Mouse (Mus musculus) left cerebral cortex, postnatal 36 days (tissue): Measurements from ENCODE around the gene Krtap6-2. TPM values are rescaled to one million over a fixed set of nuclear protein-coding genes. Genes with fewer than 3 reads are reported as not detected.

Source experiments
- DNase-seq, 2 experiments: peaks; one replicate each; pipeline ENCODE4 v3.0.0; 2021 to 2022; ENCODE audit warnings: low spot score in 2 of 2, mixed read lengths in 1 of 2
- intact Hi-C: fragments of 180-260 bp; cut with DNase I; formaldehyde crosslinking; loops from one replicate; pipeline ENCODE4 v1.15.1; 2025
- total RNA-seq, 2 experiments: library from RNA; stranded (reverse); gene quantifications; 2 replicates each; pipeline ENCODE4 v1.2.3; 2021

The Krtap6-2 gene
- total RNA-seq, result not detected

DNA sequence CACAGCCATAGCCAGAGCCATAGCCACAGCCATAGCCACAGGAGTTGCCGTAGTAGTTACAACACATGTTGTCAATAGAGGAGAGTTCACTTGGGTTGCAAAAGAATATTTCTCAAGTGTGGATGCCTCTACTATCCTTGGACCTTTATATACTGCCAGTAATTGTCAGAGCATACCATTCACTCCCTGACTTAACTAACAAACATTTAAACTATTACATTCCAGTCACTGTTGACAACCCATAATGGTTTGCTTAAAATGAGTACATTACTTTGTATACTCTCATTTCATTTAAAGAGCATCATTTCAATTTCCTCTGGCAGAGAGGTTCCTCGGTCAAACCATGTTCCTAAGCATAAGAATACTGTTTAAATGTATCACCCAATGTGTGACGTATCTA, at the start of gene Krtap6-2:
TSS of gene Krtap6-2 (minus strand) at position 101 of the 400 bp plus-strand sequence.
- DNase-seq, result no peak
- intact Hi-C loops, result no loop called here

DNA sequence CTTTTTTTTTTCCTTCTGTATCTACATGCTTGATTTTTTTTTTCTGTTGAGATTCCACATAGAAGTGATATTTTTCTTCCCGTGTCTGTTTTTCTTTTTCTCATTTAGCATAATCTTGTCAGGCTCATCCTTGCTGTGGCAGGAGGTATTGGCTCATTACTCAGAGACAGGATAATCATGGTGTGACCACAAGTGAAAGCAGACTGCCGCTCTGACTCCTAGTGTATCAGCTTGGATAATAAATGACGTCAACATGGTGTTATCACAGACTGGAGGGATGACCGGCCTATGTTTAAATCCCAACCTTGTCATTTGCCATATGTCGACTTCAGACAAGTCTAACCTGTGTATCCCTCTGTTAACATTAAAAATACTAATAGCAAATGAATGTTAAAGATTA, 41.3 kb upstream of the Krtap6-2 start:
- no peak for DNase-seq
- intact Hi-C loops, result no loop called here

DNA sequence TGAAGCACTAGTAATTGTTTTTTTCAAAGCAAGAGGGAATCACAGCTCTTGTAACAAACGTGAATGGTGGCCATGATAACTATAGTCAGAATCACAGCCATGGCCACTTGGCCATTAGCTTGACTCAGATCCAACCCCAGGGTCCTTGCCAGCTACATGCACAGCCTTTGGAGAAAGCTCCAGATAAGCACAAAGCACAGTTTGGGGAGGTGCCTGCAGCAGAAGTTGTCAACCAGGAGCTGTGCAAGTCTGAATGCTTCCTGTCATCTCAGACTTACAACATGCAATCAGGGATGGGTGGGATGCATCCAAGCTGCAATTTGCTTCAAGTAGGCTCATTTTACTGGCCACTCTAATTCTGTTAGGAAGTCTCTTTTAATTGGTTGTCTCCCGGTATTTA, 9.7 kb upstream of the Krtap6-2 start:
- intact Hi-C loops, result no loop called here
- DNase-seq, result no peak

DNA sequence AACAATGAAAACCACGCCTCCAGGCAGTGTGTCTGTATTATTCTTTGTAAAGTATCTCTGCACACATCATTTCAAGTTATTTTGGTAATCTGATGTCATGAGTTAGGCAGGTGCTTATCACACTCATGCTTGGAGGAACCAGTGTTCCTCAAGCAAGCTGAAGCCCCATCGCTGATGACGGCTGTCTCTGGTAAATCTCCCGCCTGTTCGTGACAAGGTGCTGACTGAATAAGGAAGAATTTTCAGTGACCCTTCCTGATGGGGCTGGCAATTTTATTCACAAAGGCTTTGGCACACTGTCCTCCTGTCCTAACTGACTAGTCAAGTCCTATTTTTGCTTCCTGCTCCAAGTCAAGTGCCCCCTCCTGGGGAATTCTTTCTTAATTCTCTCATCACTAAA, 5.4 kb upstream of the Krtap6-2 start:
- DNase-seq, result no peak
- intact Hi-C loops, result no loop called here

DNA sequence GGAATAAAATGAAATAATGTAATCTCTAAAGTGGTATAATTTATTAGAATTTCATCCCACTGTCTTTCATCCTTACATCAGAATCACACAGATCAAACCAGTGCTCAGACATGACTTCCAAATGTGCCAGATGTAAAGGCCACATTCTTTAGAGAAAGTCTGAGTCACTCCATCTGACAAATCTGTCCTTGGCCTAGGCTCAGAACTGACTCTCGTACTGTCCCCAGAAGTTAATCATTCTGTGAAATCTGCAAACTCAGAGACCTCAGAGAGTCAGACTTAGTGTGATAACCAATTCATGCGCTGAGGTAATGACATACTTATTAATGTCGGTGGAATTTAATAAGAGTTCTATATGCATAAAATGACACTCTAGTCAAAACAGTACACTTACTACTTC, 3.6 kb downstream of the Krtap6-2 start:
- intact Hi-C loops, result no loop called here

DNA sequence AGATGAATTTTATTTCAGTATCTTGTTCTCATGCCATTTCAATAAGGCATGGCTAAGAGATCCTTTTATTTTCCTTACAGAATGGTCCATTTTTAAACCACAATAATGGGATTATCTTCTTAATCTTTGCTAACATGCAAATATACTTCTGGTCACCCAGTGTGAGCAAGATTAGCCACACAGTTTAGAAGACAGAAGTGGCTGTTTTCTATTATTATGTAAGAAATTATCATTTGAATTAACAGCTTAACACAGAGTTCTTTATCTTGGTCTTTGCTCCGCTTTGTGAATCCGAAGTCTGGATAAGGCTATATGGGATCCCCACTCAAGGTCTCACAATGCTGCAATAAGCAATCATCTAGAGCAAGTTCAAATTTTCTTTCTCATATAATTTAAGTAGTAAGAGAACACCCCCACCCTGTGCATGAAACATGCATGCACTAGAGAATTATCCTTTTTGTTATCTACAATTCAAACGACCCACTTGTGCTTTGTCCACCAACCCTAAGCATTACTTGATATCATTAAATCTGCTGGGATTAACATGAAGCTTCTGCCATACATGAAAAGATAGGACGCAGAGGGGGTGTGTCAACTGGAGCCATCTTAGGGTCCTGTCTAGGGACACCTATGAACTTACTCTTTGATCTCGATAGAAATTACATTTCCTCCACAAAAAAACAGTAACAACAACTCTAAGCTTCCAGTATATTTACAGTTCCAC, 9.4 kb downstream of the Krtap6-2 start:
- DNase-seq, result no peak
- intact Hi-C loops, result no loop called here

More for the DNA sequence above, 3.6 kb downstream of the Krtap6-2 start:
- DNase-seq, result no peak

DNA sequence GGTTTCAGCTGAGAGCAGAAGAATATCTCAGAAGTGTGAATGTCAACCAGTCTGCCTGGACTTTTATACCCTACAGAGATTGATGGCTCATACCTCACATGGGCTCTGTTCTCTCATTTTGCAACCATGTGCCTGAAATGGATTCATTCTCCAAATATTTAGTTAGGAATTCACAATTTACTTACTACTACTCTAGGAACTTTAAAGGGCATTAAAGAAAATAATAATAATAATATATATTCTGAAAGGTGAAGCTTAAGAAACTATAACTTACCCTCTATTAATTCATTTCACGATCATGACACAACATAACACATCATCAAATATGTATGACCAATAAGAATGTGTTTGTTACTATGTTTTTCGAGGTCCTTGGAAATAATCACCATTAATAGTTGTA, 16.1 kb downstream of the Krtap6-2 start, which contains the start of gene Krtap21-1:
TSS of gene Krtap21-1 (minus strand) at position 101 of the 400 bp plus-strand sequence.
- intact Hi-C loops, result no loop called here
- DNase-seq, result no peak

DNA sequence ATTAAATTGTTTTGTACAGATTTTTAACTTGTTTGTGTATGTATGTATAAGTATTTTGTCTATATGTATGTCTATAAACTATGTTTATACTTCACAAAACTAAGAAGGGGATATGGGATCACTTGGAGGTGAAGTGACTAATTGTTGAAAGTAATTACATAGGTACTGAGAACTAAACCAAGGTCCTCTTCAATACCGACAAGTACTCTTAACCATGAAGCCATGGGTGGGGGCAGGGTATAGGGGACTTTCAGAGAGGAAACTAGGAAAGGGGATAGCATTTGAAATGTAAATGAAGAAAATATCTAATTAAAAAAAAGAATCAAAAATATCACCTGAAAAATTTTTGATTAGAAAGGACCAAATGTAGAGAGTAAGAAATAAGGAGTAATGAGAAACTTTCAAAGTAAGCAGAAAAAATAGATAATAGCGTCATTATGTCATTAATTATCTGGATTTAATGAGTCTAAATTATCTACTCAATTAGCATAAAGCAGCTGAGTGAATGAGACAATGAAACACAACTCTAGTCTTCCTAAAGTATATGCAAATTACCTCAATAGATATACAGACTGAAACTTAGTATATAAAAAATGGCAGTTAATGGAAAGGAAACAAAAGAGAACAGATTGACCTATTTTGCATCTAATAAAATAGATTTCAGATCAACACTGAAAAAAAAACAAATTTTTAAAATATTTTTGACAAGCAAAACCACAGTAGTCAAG, 47.0 kb downstream of the Krtap6-2 start:
- no peak for DNase-seq
- intact Hi-C loops, result no loop called here

Other genes with a start within 250 kb of the Krtap6-2 start
- gene 1110057P08Rik, start 245.4 kb downstream of the Krtap6-2 start, total RNA-seq, result not detected
- gene Krtap20-2, start 214.2 kb downstream of the Krtap6-2 start, total RNA-seq, result not detected
- not detected for gene Krtap21-1, start 16.2 kb downstream of the Krtap6-2 start, total RNA-seq
- gene Krtap8-1, start 67.8 kb upstream of the Krtap6-2 start, total RNA-seq, result not detected
- gene Krtap7-1, start 88.2 kb upstream of the Krtap6-2 start, total RNA-seq, result not detected
- not detected for gene Krtap11-1, start 151.1 kb upstream of the Krtap6-2 start, total RNA-seq